Mouse (Mus musculus) retina, postnatal 1 day (tissue): ENCODE results near the gene Zbtb1.
"Not testable (repeated sequence)": the region's sequence is repeated elsewhere in the genome, so short reads cannot be mapped to it uniquely, and the experiment has no call there.

Experiments
- DNase-seq: peaks from one replicate; pipeline ENCODE4 v3.0.0-alpha.2; 2012

Gene Zbtb1

DNA sequence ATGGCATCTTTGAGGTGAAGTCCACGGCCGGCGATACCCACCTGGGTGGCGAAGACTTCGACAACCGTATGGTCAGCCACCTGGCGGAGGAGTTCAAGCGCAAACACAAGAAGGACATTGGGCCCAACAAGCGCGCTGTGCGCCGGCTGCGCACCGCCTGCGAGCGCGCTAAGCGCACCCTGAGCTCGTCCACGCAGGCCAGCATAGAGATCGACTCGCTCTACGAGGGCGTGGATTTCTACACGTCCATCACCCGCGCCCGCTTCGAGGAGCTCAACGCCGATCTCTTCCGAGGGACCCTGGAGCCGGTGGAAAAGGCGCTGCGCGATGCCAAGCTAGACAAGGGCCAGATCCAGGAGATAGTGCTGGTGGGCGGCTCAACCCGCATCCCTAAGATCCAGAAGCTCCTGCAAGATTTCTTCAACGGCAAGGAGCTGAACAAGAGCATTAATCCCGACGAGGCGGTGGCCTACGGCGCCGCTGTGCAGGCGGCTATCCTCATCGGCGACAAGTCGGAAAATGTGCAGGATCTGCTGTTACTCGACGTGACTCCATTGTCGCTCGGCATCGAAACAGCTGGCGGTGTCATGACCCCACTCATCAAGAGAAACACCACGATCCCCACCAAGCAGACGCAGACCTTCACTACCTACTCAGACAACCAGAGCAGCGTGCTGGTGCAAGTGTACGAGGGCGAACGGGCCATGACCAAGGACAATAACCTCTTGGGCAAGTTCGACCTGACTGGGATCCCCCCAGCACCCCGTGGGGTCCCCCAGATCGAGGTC is 35.3 kb downstream of the Zbtb1 start:
- DNase-seq: peak; percentile 68

GRCm38 (mm10) chr12:76405971-76406370 is 35.9 kb downstream of the Zbtb1 start:
- peak; percentile 30 for DNase-seq

GRCm38 (mm10) chr12:76407184-76407583 is 37.1 kb downstream of the Zbtb1 start:
- no peak for DNase-seq

- DNase-seq: no peak
Measured at GRCm38 (mm10) chr12:76409166-76409565, 39.1 kb downstream of the Zbtb1 start.

- DNase-seq: no peak
Measured at GRCm38 (mm10) chr12:76415383-76416010, 45.4 kb downstream of the Zbtb1 start.

DNA sequence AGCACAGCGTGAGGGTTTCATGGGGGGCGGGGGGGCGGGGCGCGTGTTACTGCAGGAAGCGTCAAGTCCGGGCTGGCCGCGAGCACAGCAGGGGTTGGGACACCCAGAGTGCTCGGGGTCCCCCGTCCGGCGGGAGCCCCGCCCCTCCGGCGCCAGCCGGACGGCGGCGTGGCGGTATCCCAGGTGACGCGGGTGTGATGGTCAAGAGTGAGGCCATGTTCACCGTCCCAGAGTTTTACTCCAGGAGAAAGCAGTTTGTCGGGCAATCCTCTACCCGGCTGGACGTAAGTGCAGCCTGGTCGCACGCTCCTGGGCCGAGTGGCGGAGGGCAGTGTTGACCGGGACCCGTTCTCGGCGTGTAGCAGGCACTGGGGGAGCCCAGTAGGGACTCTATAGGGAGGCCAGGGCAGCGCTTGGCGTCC is 47.4 kb downstream of the Zbtb1 start, which contains the start of gene Ppp1r36:
Gene Ppp1r36 (plus strand): TSS at position 106 of the 422 bp plus-strand sequence.
- peak; percentile 58 for DNase-seq

GRCm38 (mm10) chr12:76418346-76418745 is 48.3 kb downstream of the Zbtb1 start:
- no peak for DNase-seq

DNA sequence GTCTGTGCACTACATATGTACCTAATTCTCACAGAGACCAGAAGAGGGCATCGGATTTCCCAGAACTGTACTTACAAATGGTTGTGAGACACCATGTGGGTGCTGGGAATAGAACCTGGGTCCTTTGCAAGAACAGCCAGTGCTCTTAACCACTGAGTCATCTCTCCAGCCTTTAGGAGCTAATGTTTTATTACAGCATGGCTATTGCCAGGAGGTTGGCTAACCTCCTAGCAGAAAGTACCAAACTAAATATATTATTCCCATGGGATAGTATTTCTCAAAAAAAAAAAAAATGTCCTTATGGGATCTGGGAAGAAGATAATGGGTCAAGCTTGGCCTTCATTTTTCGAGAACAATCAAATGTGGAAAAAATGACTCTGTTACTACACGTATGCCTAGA is 55.2 kb downstream of the Zbtb1 start:
- no peak for DNase-seq

DNA sequence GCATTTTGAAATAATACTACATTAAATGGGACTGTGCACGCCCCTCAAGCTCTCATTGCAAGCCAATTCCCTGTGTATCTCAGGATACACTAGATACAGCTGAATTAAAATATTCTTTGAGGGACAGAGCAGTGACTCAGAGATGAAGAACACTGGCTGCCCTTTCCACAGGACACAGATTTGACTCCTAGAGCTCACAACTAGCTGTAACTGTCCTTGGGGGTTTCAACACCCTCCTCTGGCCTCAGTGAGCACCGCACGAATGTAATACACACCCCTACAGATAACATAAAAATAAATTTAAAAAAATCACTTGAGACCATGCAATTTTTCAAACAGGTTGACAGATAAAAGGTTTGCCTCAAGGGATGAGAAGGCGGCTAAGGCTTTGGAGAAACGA is 57.5 kb downstream of the Zbtb1 start:
- DNase-seq: no peak

- DNase-seq: no peak
Measured at GRCm38 (mm10) chr12:76430879-76431406, 60.9 kb downstream of the Zbtb1 start.

- DNase-seq: no peak
Measured at GRCm38 (mm10) chr12:76431431-76431830, 61.4 kb downstream of the Zbtb1 start.

DNA sequence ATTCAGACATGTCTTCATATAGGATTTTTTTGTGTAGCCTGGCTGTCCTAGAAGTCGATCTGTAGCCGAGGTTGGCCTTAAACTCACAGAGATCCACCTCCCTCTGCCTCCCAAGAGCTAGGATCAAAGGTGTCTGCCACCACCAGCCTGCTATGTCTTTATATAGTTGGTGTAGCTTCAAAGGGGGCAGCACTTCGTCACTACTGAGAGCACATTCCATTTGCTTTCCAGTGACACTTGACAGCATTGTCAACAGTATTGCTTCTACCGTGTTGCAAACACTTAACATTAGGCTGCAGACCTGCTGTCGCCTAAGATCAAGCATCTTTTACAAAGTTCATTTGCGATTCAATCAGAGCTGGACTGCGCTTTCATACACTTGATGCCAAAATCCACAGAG is 64.0 kb downstream of the Zbtb1 start:
- DNase-seq: no peak

GRCm38 (mm10) chr12:76435084-76435483 is 65.0 kb downstream of the Zbtb1 start:
- DNase-seq: no peak

GRCm38 (mm10) chr12:76435549-76435948 is 65.5 kb downstream of the Zbtb1 start:
- DNase-seq: no peak

- DNase-seq: not testable (repeated sequence)
Measured at GRCm38 (mm10) chr12:76443488-76443887, 73.4 kb downstream of the Zbtb1 start.

DNA sequence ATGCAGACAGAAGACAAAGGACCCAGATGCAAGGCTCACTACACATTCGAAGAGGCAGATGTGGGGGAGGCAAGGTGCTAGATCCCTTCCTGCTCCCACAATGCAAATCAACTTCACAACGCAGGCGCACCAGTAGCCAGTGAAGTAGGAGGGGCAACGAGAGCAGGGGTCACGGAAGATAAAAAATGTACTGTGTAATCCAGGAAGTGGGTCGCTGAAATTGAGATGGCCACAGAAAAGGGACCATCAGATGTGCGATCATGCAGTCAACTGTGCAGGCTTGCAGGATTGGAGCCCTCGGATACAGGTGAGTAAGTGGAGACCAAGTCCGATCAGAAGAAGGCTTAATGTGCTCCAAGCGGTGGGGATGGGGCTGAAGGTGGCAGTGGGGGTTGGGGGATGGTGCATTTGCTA is 74.3 kb downstream of the Zbtb1 start:
- DNase-seq: no peak

- DNase-seq: no peak
Measured at GRCm38 (mm10) chr12:76444862-76445261, 74.8 kb downstream of the Zbtb1 start.

GRCm38 (mm10) chr12:76446201-76446600 is 76.1 kb downstream of the Zbtb1 start:
- peak; percentile 33 for DNase-seq
